Mouse (Mus musculus) erythroblast, embryonic 14.5 days (primary cell): ENCODE measurements around the gene Cacna1c.

Source experiments
- GATA1 ChIP-seq: IDR thresholded peaks from 2 replicates; pipeline ENCODE4 v1.6.1; 2012; ENCODE audit warnings: low read length, inconsistent platforms, mixed read lengths
- TAL1 ChIP-seq: IDR thresholded peaks from 3 replicates; pipeline ENCODE4 v1.6.1; 2012; ENCODE audit warnings: low read length, inconsistent platforms, mixed read lengths

- TF ChIP-seq TAL1: no peak
- no peak for TF ChIP-seq GATA1
Measured at GRCm38 (mm10) chr6:119021226-119021625, 175.0 kb downstream of the Cacna1c start.
